Mouse (Mus musculus) embryo, embryonic 11.5 days (tissue): ENCODE measurements around the gene Cd81.

Experiments used
- DNase-seq: peaks from one replicate; pipeline ENCODE4 v3.0.0-alpha.2; 2012; ENCODE audit warnings: low read depth, low spot score

Gene Cd81

GRCm38 (mm10) chr7:143020764-143021163, 31.8 kb upstream of the Cd81 start:
- DNase-seq, result no peak

GRCm38 (mm10) chr7:143021356-143022164, 31.0 kb upstream of the Cd81 start:
- DNase-seq, result no peak

GRCm38 (mm10) chr7:143023499-143023898, 29.0 kb upstream of the Cd81 start:
- no peak for DNase-seq

- no peak for DNase-seq
Measured at GRCm38 (mm10) chr7:143024293-143024692, 28.2 kb upstream of the Cd81 start.

GRCm38 (mm10) chr7:143025496-143025895, 27.0 kb upstream of the Cd81 start:
- no peak for DNase-seq

GRCm38 (mm10) chr7:143027196-143027595, 25.3 kb upstream of the Cd81 start:
- no peak for DNase-seq

- DNase-seq, result no peak
Measured at GRCm38 (mm10) chr7:143031816-143032215, 20.7 kb upstream of the Cd81 start.

- no peak for DNase-seq
Measured at GRCm38 (mm10) chr7:143033581-143033980, 19.0 kb upstream of the Cd81 start.

- DNase-seq, result no peak
Measured at GRCm38 (mm10) chr7:143034112-143034511, 18.4 kb upstream of the Cd81 start.

GRCm38 (mm10) chr7:143034519-143035450, 17.8 kb upstream of the Cd81 start:
- no peak for DNase-seq

- no peak for DNase-seq
Measured at GRCm38 (mm10) chr7:143036787-143037186, 15.8 kb upstream of the Cd81 start.

- no peak for DNase-seq
Measured at GRCm38 (mm10) chr7:143037306-143037705, 15.2 kb upstream of the Cd81 start.

- DNase-seq, result no peak
Measured at GRCm38 (mm10) chr7:143038174-143038931, 14.2 kb upstream of the Cd81 start.

GRCm38 (mm10) chr7:143040561-143040960, 12.0 kb upstream of the Cd81 start:
- DNase-seq, result no peak

- DNase-seq, result no peak
Measured at GRCm38 (mm10) chr7:143041138-143041822, 11.3 kb upstream of the Cd81 start.

GRCm38 (mm10) chr7:143042089-143042488, 10.4 kb upstream of the Cd81 start:
- DNase-seq, result no peak

- no peak for DNase-seq
Measured at GRCm38 (mm10) chr7:143042897-143043300, 9.6 kb upstream of the Cd81 start.

GRCm38 (mm10) chr7:143044049-143044825, 8.3 kb upstream of the Cd81 start:
- DNase-seq, result no peak

- no peak for DNase-seq
Measured at GRCm38 (mm10) chr7:143044826-143045206, 7.7 kb upstream of the Cd81 start.

- DNase-seq, result no peak
Measured at GRCm38 (mm10) chr7:143046358-143046757, 6.2 kb upstream of the Cd81 start.
